Mouse (Mus musculus) spleen, postnatal 36 days (tissue): ENCODE results near the gene Tmem51.
"Not testable (repeated sequence)": the region's sequence is repeated elsewhere in the genome, so short reads cannot be mapped to it uniquely, and the experiment has no call there.

Experiments
- DNase-seq, 2 experiments: peaks; one replicate each; pipeline ENCODE4 v3.0.0; 2022; ENCODE audit warnings: low spot score in 2 of 2, mixed read lengths in 1 of 2

The Tmem51 gene

GRCm38 (mm10) chr4:142060455-142061378, 23.4 kb downstream of the Tmem51 start:
- no peak for DNase-seq

- no peak for DNase-seq
These were observed 24.3 kb downstream of the Tmem51 start for GRCm38 (mm10) chr4:142059841-142060193.

- DNase-seq: no peak
These were observed 24.8 kb downstream of the Tmem51 start for GRCm38 (mm10) chr4:142059113-142059840.

- DNase-seq: no peak
These were observed 26.4 kb downstream of the Tmem51 start for GRCm38 (mm10) chr4:142057529-142058216.

- DNase-seq: no peak
These were observed 28.5 kb downstream of the Tmem51 start for GRCm38 (mm10) chr4:142055600-142055999.

- DNase-seq: no peak
These were observed 29.5 kb downstream of the Tmem51 start for GRCm38 (mm10) chr4:142054580-142054979.

- no peak for DNase-seq
These were observed 30.2 kb downstream of the Tmem51 start for GRCm38 (mm10) chr4:142053661-142054448.

GRCm38 (mm10) chr4:142053261-142053660, 30.8 kb downstream of the Tmem51 start:
- DNase-seq: no peak

- DNase-seq: no peak
These were observed 31.5 kb downstream of the Tmem51 start for GRCm38 (mm10) chr4:142052391-142053132.

GRCm38 (mm10) chr4:142051883-142052282, 32.2 kb downstream of the Tmem51 start:
- DNase-seq: not testable (repeated sequence)

GRCm38 (mm10) chr4:142049963-142050362, 34.1 kb downstream of the Tmem51 start:
- DNase-seq: no peak

- DNase-seq: no peak
These were observed 35.7 kb downstream of the Tmem51 start for GRCm38 (mm10) chr4:142048391-142048790.

- DNase-seq: no peak
These were observed 37.1 kb downstream of the Tmem51 start for GRCm38 (mm10) chr4:142047005-142047404.

- no peak for DNase-seq
These were observed 37.6 kb downstream of the Tmem51 start for GRCm38 (mm10) chr4:142046496-142046895.

GRCm38 (mm10) chr4:142045595-142046163, 38.4 kb downstream of the Tmem51 start:
- no peak for DNase-seq

- DNase-seq: no peak
These were observed 39.7 kb downstream of the Tmem51 start for GRCm38 (mm10) chr4:142044452-142044851.

- no peak for DNase-seq
These were observed 44.3 kb downstream of the Tmem51 start for GRCm38 (mm10) chr4:142039662-142040353.

GRCm38 (mm10) chr4:142037897-142038296, 46.2 kb downstream of the Tmem51 start:
- no peak for DNase-seq

- no peak for DNase-seq
These were observed 55.6 kb downstream of the Tmem51 start for GRCm38 (mm10) chr4:142028533-142028932.

GRCm38 (mm10) chr4:142026965-142027364, 57.1 kb downstream of the Tmem51 start:
- DNase-seq: no peak
